Mouse (Mus musculus) adrenal gland, adult 2 months (tissue): ENCODE data around the gene Ggps1. TPM values are rescaled to one million over a fixed set of nuclear protein-coding genes. Genes with fewer than 3 reads are reported as not detected.
A peak's percentile ranks its signal among the peaks of the same experiment; 100 is the strongest.

Experiments
- DNase-seq: peaks from one replicate; pipeline ENCODE4 v3.0.0; 2021
- long read RNA-seq: library from polyadenylated mRNA; stranded (forward); transcript quantifications from one replicate; pipeline ENCODE4 v2.0.0, GENCODE M21; 2021
- polyA plus RNA-seq: library from polyadenylated mRNA; depleted of rRNA; stranded (reverse); fragments of >200 nt; gene quantifications from 2 replicates; pipeline ENCODE4 v1.2.3, GENCODE M21; 2012; rRNA removed
- total RNA-seq, 2 experiments: library from RNA; stranded (reverse); gene quantifications; 2 replicates each; pipeline ENCODE4 v1.2.3; 2021

Ggps1 gene
- total RNA-seq: 10 to 100 TPM; 37.4 to 37.6 TPM
- 2.6 and 2.9 TPM in 2 replicates for polyA plus RNA-seq
- long read RNA-seq, full-length matches to known transcripts: 12 of 19 reads
- long read RNA-seq, partial matches to known transcripts: 2 of 19 reads
- long read RNA-seq, other reads (novel, unspliced or antisense): 5 of 19 reads

DNA sequence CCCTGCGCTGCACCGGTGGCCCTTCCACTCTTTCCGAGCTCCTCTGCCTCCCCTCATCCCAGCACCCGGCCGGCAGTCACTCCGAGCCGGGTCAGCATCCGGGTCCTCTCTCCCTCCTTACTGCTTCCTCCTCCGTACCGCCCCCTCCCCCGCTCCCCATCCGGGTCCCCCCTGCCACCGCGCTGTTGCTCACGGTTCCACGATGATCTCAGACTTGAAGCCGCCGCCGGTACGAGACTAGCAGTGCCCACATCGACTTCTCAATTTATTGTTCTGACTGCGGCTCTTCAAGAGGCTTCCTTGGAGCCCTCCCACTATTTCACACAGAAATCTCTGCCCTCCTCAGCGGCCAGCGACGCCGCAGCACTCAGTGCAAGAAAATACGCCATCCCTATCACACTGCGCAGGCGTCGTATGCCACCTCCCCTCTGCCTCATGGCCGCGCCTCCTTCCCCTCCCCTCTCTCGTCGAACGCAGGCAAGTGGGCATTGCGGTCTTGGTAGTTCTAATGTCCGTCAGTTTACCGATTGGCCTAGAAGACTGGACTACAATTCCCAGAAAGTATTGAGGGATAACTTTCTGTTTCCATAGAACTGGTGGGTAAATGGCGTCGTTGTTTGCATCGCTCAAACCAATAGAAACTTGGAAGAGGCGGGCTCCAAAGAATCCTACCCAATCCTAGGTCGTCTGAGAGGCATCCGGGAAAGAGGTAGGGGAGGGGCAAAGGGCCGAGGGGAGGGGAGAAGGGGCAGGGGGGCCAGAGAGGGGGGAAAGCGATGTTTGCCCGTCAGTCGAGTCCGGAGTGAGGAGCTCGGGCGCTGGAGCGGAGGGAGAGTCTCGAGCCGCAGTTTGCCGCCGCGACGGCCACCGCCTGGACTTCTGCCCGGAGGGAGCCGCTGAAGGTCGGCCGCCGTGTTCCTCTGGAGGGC lies at the start of gene Ggps1, which contains the start of gene Arid4b:
Ggps1 (minus strand) TSS at position 476 of the 929 bp plus-strand sequence.
Arid4b (plus strand) TSS at position 220 of the 929 bp plus-strand sequence.
- peak; percentile 98 for DNase-seq

DNA sequence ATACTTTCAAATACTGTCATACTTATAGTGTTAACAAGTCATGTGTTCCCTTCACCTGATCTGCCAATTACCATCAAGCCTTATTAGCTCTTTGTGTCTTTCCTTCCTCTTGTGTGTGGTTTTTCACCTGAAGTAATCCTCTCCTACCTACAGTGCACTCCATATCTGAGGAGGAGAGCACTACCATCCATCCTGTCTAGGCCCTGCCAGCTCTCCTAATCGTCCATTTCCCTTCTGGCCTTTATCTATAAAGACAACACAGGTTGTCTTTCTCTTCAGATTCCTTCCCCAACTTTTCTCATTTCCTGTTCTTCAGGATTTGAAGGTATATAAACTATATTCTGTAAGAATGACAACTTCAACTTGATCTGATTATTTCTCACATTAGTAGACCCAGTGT lies 47.9 kb upstream of the Ggps1 start:
- DNase-seq: no peak

DNA sequence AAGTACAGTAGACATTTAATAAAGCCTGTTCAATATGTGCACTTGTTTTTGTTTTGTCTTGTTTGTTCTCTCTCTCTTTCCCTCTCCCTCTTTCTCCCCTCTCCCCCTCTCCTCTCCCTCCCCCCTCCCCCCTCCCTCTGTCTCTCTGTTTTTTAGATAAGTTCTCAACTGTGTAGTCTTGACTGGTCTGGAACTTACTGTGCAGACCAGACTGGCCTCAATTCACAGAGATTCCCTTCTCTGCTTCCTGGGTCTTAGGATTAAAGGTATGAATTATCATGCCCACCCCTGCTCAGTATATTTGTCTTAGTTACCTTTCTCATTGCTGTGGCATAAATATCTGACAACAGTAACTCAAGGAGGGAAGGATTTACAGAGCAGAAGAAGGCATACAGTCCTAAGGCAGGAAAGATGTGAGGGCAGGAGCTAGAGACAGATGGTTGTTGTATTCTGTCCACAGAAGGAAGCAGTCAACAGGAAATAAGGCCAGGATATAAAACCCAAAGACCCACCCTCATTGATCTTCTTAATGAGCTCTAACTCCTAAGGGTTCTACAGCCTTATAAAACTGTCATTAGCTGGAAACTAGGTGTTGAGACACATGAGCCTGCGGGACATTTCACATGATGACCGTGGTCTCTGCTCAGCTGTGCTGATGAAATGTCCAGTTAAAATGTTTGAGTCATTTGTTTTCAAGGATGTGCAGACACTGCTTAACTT lies 47.0 kb upstream of the Ggps1 start:
- DNase-seq: peak; percentile 31

DNA sequence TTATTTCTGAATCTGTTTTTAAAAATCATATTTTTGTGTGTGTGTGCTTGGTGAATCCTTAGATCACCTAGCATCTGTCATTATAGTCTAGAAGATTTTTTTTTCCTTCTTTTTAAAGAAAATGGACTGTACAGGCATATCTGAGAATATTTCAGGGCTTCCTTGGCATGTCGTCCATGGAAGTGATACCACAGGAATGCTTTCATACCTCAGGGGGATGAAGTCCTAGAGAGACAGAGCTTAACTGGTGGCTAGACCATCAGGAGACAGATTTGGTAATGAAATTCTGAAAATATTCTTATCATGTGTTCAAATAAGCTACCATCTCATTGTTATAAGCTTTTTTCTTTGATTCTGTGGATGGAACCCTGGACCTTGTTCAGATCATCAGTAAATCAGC lies 39.7 kb upstream of the Ggps1 start:
- DNase-seq: no peak

DNA sequence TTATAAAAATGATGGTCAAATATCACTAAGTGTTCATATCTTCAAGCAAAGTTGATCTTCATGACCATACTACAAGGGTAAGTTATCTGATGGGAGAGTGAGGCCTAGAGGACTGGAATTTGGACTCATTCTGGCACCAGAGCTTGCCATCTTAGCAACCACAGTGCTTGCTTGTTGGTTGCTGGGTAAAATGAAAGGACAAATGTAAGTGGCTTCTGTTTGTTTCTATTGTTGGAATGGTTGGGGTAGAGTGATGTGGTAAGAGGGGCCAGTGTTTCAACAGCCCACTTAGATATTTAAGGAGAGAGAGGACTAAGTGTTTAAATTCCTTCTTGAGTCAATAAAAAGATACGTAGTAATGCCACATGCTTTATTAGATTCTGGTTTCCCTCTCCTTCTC lies 25.4 kb upstream of the Ggps1 start:
- DNase-seq: no peak

DNA sequence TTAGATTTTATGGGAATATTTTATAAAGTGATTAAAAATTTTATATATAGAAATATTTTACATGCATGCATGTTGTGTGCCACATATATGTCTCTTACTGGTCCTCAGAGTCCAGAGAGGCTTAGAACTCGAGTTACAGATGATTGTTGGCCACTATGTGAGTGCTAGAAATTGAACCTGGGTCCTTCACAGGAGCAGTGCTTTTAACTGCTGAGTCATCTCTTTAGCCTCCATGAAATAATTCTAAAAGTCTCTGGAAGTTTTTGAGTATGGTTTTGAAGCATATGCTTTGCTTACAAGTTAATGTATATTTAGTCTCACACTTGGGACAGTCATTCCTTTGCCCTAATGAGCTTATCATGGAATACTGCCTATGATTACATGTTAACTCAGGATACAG lies 12.0 kb upstream of the Ggps1 start:
- no peak for DNase-seq

DNA sequence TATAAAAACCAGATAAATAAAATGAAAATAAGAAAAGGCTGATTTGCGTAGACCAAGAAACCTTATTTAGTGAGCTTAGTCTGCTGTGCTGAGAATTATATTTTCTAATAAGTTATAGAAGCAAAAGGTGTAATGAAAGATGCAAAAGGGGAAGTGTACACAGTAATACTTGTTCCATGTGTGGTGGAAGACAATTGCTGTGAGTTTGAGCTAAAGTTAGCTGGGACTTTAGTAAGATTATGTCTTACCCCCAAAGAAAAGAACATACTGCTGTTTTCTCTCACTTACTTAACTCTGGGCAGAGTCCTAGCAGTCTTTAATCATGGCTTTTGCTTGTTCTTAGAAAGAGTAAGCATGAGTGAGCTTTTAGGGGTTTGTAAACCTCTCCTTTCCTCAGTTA lies 11.1 kb upstream of the Ggps1 start:
- no peak for DNase-seq

DNA sequence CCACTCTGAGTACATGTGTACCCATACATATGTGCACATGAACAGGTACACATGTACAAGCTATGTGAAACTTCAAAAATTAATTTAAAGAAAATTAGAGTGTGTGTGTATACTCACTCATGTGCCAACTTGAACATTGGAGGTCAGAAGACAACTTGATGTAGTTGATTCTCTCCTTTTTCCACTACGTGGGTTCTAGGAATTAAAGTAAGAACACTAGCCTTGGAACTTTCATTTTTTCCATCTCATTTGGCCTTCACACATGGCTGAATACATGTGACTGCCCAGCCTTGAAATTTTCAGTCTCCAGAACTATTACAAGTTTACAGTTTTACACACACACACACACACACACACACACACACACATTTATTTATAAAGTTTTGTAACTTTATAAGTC lies 6.0 kb upstream of the Ggps1 start:
- DNase-seq: no peak

DNA sequence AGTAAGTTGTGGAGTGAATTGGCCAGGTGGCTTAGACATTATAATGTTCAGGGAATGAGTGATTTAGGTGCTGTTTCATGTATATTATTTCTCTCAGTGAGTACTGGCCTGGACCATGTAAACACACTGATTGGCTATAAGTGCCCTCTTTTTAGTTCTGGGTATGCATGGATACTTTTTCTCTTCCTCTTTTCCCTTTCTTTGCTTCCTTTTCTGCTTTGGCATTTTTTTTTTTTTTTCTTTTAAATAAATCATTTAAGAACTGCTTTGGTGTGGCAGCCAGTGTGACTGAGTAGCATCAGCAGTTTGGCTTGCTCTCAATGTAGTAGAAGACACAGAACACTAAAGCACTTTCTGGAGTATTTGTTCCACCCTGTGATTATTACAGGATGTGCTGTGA lies 4.7 kb upstream of the Ggps1 start:
- DNase-seq: no peak

DNA sequence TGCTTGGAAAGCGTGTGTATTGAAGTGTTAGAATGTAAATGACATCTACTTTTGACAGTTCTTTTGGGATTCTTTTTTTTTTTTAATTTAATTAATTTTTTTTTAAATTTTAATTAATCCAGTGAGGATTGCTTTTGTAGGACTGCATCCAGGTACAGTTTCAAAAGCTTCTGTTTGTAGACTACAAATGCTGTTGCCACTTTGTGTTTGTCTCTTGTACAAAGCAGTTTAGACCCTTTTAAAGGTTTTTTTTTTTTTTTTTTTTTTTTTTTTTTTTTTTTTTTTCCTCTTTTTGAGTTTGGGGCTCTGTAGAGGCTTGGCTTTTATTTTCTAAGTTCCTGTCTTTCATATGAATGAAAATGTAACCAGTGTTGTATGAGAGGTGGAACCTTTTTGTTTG lies 2.4 kb upstream of the Ggps1 start:
- no peak for DNase-seq

DNA sequence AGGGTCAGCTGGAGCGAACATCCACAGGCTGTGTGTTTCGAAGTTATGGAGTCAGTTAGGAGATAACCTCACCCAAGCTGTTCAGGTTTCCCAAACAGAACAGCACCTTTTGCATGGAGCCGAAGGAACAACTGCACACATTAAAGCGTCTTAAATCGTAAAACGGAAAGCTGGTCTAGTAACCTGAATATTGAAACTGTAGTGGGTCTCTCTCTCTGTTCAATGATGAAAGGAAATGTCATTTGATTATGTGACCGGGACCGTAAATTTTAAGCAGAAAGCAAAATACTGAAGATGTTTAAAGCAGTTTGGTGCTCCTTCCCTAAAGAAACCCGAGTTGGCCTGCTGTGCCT lies 1.7 kb upstream of the Ggps1 start:
- peak; percentile 9 for DNase-seq

DNA sequence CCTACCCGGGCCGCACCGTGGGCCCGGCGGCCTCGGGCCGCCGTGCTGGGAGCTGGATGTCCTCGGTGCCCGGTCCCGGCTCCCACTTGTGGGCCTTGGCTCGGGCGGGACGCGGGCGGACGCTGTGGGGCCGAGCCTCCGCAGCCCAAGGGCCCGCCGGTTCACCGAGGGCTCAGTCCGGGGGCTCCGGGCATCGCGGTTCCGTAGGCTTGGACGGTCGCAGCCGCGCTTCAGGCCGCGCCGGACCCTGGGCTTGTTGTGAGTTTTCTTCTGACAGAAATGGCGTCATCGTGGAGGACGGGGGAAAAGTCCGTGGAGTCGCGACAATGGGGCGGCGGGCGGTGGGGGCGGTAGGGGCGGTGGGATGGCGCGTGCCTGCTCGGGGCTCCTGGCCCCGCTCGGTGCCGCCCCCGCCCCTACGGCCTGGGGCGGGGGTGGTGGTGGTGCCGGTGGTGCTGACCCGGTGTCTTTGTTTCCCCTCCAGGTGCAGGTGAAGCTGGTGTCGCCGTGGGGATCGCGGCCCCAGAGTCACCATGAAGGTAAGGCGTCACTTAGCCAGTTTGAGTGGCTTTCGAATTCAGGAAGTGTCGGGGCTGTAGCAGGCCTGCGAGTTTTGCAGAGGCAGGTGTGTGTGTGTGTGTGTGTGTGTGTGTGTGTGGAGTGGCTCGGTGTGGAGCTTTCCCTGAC lies 1.2 kb upstream of the Ggps1 start:
- peak; percentile 60 for DNase-seq

DNA sequence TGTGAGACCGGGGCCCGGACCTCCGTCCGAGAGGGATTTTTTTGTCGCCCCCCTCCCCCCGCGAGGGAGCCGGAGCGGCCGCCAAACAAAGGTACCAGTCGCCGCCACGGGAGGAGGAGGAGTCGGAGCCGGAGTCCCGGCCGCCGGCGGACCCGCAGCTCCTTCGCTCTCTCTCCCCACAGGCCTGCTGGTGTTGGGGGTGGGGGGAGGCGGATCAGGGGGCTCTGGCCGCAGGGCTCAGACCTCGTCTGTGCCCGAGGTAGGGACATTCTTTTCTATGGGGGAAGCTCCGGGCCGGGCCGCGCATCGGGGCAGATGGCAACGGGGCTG lies 619 bp upstream of the Ggps1 start:
- no peak for DNase-seq

DNA sequence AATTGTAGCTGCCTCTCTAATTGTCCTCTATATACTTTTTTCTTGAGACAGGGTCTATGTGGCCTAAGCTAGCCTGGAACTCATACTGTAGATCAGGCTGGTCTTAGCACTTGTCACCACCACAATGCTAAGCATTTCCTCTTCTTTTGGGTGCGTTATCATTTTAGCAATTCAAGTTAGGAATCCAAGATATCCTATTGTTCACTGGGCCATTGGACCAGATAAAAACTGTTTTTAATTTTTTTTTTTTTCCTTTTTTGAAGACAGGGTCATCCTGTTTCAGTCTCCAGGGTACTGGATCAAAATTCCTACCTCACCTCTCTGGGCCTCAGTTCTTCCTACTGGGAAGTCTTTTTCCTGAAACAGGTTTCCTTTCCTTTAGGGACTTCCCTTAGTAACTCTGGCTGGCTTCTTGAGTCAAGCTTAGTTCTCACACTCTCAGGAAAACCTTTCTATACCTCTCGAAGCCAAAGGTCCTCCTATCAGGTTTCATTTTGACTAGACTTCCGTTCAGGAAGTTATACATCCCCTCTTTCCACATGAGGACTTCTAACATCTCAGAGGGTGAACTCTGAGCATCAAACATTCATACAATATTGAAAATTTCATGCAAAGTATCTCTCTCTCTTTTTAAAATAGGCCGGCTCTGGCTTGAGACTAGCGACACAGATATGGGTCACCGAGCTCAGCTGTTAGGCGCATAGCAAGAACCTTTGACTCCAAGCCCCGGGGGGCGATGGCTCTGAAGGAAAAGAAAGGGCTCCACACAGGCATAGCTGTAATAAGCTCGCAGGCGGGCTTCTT lies 877 bp downstream of the Ggps1 start:
- no peak for DNase-seq

DNA sequence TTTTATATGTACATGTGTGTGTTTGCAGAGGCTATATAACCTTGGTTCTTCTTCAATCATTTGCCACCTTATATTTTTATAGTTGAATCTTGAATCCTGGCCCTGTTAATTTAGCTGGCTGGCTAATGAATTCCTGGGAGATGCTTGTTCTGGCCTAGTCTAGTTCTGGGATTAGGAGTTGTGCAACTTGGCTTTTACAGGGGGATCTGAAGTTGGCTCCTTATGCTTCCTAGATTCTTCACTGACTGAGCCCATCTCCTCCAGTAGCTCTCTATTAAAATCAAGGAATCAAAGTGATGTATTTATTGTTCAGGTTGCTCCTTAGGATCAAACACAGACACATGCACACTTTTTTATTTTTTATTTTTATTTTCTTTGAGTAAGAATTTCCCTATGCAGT lies 3.7 kb downstream of the Ggps1 start:
- DNase-seq: no peak

DNA sequence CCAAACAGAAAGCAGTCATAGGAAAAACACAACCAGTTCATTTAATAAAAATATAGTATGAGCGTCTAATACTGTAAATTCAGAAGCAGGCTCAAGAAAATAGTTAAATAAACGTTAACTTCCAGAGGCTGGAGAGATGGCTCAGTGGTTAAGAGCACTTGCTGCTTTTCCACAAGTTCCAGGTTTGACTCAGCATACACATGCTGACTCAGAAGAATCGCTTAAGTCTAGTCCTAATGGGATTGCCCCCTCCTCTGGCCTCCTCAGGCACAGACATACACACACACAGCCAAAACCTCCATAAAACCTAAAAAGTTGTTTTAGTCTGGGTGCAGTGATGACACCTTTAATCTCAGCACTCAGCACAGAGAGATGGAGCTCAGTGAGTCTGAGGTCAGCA lies 6.5 kb downstream of the Ggps1 start:
- DNase-seq: no peak

DNA sequence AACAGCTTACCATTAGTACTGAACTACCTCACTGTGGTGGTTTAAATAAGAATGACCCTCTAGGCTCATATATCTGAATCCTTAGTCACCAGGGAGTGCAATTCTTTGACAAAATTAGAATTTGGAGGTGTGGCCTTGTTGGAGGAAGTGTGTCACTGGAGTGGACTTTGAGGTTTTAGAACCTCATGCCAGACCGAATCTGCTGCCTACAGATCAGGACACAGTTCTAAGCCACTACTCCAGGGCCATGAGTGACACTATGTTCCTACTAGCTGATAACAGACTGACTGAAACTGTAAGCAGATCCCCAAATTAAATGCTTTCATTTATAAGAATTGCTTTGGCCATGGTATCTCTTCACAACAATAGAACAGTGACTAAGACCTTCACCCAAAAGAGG lies 13.4 kb downstream of the Ggps1 start:
- DNase-seq: no peak

DNA sequence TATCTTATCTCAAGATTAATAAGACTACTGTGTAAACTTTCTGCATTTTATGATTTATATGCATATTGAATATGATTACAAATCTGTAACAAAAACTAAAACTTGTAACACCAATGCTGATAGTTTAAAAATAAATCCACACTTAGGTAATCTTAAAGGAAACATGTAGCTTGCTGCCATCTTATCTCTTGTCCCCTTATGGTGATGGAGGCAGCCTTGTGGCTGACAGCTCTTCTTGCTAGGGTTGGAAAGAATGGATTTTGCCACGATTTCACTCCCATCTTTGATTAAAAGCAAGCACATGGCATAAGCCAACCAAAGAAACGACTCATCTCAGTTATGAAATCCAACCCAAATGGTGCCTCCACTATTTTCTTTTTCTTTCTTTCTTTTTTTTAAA lies 18.8 kb downstream of the Ggps1 start:
- DNase-seq: no peak

DNA sequence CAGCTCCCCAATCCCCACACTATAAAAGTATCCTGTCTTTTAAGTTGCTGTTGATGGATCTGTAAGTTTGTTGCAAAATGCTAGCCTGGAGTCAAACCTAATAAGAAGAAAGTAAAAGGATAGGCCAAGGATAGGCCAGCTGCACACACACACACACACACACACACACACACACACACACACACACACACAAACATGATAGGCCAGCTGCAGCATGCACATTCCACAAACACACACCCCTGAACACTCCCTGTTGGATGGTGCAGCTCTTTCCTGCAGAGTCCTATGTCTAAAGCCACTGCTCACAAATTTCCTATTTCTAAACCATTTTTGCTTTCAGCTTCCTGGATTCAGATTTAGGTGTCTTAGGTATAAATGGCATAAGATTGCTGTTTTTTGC lies 19.4 kb downstream of the Ggps1 start:
- DNase-seq: no peak

DNA sequence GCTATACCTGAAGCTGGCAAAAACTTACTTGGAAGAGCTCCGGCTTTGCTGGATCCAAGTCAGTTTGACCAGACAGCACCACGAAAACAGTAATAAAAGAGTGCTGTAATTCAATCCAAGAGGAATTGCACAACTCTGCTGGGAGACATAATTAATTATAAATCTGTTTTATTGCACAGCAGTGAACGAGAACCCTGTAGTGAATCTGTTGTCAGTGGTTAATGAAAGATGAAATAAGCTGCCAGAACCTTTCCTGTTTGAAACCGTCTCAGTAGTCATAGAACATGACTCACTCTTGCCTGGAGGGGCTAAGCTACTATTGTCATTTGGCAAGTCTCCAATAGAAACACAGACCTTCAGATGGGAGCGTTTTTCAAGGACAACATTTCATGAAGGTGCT lies 23.1 kb downstream of the Ggps1 start:
- DNase-seq: peak; percentile 38

DNA sequence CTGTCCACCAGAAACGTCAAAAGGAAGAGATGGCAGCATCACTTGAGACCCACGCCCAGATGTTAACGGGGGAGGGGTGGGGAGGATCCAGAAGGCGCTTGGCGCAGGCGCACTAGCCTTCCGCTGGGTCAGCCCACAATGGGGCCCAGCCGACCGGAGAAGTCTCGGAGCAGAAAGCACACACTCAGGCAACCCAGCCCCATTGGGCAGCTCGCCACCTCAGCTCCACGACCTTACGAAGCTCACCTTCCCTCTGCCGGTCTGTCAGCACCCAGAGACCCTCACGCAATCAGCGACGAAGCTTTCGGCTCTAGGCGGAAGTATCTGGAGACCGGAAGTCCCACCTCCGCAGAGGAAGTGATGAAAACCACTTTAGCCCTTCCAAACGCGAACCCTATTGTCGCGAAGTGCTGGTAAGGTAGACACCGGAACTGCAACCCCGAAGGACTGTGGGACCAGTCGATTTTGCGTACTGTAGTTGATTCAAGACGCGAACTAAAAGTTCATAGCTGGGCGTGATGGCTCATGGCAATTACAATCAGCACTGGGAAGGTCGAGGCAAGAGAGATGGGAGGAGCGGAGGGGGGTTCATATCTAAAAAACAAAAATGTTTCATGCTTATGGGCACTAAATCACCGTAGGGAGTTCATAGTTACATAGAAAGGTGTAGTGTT lies 23.9 kb downstream of the Ggps1 start, which contains the start of gene Tbce:
Tbce (minus strand) TSS at position 347 of the 674 bp plus-strand sequence.
- DNase-seq: peak; percentile 93
